ENCODE assay signal across 19 mouse cellular contexts in the genomic region with DNA sequence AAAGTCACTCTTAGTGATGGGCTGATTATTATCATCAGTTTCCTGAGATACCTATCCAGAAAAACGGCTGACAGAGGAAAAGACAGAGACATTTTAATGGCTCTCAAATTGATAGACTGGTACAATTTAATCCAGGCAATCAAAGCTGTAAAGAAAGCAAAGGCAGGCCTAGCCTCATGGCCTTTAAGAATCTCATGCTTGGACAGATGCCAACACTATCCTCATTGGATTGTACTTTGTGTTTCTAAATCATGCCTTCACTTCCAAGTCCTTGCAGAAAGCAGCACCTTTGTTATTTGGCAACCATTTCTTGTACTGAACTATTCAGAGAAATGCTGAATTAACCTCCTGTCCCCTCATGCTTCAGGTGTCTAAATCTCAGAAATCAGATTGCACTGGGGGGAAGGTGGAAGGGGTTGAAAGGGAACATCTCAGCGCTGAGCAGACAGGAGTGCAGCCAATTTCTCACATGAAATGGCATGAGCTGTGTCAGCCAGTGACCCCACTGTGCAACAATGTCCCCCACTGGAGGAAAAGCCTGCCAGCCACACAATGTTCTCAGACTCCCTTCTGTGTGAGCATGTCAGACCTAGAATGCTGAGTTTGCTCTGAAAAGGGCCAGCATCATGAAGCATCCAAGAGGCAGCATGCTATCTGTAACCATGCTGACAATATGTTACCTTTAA.
DNase-seq lines count a peak whose midpoint lies in the region; ATAC-seq lines count a peak whose summit lies in the region.
"Had no signal": no experiment of that assay in that cellular context is flagged by ENCODE, and none has a peak within 500 bp of the region (broad histone marks: within the 10 kb centered on the region; RNA-seq: fewer than 3 reads in every experiment).

No protein-coding gene starts in this region.

- H3K36me3 ChIP-seq in forebrain, embryonic 13.5 days (ENCODE audit: poor library complexity, severe bottlenecking) = no peaks in the 10 kb centered on the region
- no peaks in the 10 kb centered on the region for H3K36me3 ChIP-seq in forebrain, embryonic 10.5 days (replicated peaks)
- H3K36me3 ChIP-seq in midbrain, embryonic 14.5 days (ENCODE audit: control insufficient read depth, insufficient read depth, low read length) = no peaks in the 10 kb centered on the region
- no peaks in the 10 kb centered on the region for H3K36me3 ChIP-seq in midbrain, embryonic 15.5 days (replicated peaks)
- no peaks in the 10 kb centered on the region for H3K36me3 ChIP-seq in neural tube, embryonic 15.5 days
- H3K36me3 ChIP-seq: limb, embryonic 12.5 days had no signal

- WGBS in forebrain, embryonic 13.5 days = 48% methylated on average over 2 of the region's 2 CpGs
- WGBS in forebrain, embryonic 10.5 days = 64% methylated on average over 2 of the region's 2 CpGs
- 51% methylated on average over 2 of the region's 2 CpGs for WGBS in midbrain, embryonic 14.5 days
- 44% methylated on average over 2 of the region's 2 CpGs for WGBS in midbrain, embryonic 15.5 days
- WGBS in neural tube, embryonic 15.5 days = 27% methylated on average over 2 of the region's 2 CpGs

- no peak overlapping the region for H3K4me2 ChIP-seq in forebrain, embryonic 13.5 days
- no peak overlapping the region for H3K4me2 ChIP-seq in midbrain, embryonic 14.5 days (ENCODE audit: low read length)
- H3K4me2 ChIP-seq in midbrain, embryonic 15.5 days = no peak overlapping the region
- H3K4me2 ChIP-seq in neural tube, embryonic 15.5 days = no peak overlapping the region
- H3K4me2 ChIP-seq: limb, embryonic 12.5 days had no signal

- H3K4me1 ChIP-seq in forebrain, embryonic 13.5 days = peaks cover 8% of the 10 kb centered on the region
- H3K4me1 ChIP-seq in forebrain, embryonic 10.5 days = no peaks in the 10 kb centered on the region
- no peaks in the 10 kb centered on the region for H3K4me1 ChIP-seq in midbrain, embryonic 14.5 days (ENCODE audit: control insufficient read depth, insufficient read depth, low read length)
- H3K4me1 ChIP-seq in midbrain, embryonic 15.5 days = no peaks in the 10 kb centered on the region
- H3K4me1 ChIP-seq in neural tube, embryonic 15.5 days = 0 out of 2 replicates have a peak, but pooled peaks cover 3% of the 10 kb centered on the region
- H3K4me1 ChIP-seq: limb, embryonic 12.5 days had no signal

- peak; percentile 50; the same call in 1 of the 2 replicates for ATAC-seq in forebrain, embryonic 13.5 days
- 0 out of 2 replicates have a peak, but pooled peaks have one; percentile 20 for ATAC-seq in midbrain, embryonic 14.5 days (ENCODE audit: low FRiP score, low TSS enrichment)
- no peak; the same call in 1 of the 2 replicates for ATAC-seq in midbrain, embryonic 15.5 days (replicated peaks)
- ATAC-seq in neural tube, embryonic 15.5 days (ENCODE audit: low FRiP score) = peak; percentile 68
- no peak for ATAC-seq in megakaryocyte, adult 5-6 weeks (ENCODE audit: poor library complexity, severe bottlenecking)
- ATAC-seq: intestine, postnatal 0 days had no signal

- H3K4me3 ChIP-seq in forebrain, embryonic 13.5 days = no peak overlapping the region
- H3K4me3 ChIP-seq in forebrain, embryonic 10.5 days = no peak overlapping the region
- no peak overlapping the region for H3K4me3 ChIP-seq in midbrain, embryonic 14.5 days (replicated peaks; ENCODE audit: low read depth, low read length)
- H3K4me3 ChIP-seq in midbrain, embryonic 15.5 days = no peak overlapping the region
- no peak overlapping the region for H3K4me3 ChIP-seq in neural tube, embryonic 15.5 days (replicated peaks)
- H3K4me3 ChIP-seq: erythroblast, embryonic 14.5 days; limb, embryonic 12.5 days had no signal

- H3K9me3 ChIP-seq in forebrain, embryonic 13.5 days (replicated peaks) = no peaks in the 10 kb centered on the region
- H3K9me3 ChIP-seq in forebrain, embryonic 10.5 days = no peaks in the 10 kb centered on the region
- H3K9me3 ChIP-seq in midbrain, embryonic 14.5 days (ENCODE audit: control insufficient read depth, low read length) = no peaks in the 10 kb centered on the region
- H3K9me3 ChIP-seq in midbrain, embryonic 15.5 days = no peaks in the 10 kb centered on the region
- no peaks in the 10 kb centered on the region for H3K9me3 ChIP-seq in neural tube, embryonic 15.5 days (replicated peaks)
- H3K9me3 ChIP-seq: limb, embryonic 12.5 days had no signal

- H3K9ac ChIP-seq in forebrain, embryonic 13.5 days = no peak overlapping the region
- no peak overlapping the region for H3K9ac ChIP-seq in midbrain, embryonic 14.5 days (replicated peaks; ENCODE audit: low read length)
- H3K9ac ChIP-seq in midbrain, embryonic 15.5 days = no peak overlapping the region
- H3K9ac ChIP-seq in neural tube, embryonic 15.5 days (replicated peaks) = no peak overlapping the region
- H3K9ac ChIP-seq: limb, embryonic 12.5 days had no signal

- H3K27ac ChIP-seq in forebrain, embryonic 13.5 days = no peak overlapping the region
- no peak overlapping the region for H3K27ac ChIP-seq in forebrain, embryonic 10.5 days
- no peak overlapping the region for H3K27ac ChIP-seq in midbrain, embryonic 14.5 days (replicated peaks; ENCODE audit: low read depth, low read length)
- H3K27ac ChIP-seq in midbrain, embryonic 15.5 days = no peak overlapping the region
- H3K27ac ChIP-seq in neural tube, embryonic 15.5 days (replicated peaks) = no peak overlapping the region
- H3K27ac ChIP-seq: limb, embryonic 12.5 days had no signal

- DNase-seq in forebrain, embryonic 10.5 days (ENCODE audit: extremely low spot score, low spot score) = no peak
- peak; percentile 56 for DNase-seq in midbrain, embryonic 14.5 days
- peak; percentile 34 for DNase-seq in cerebellum, adult 9-11 months
- no peak for DNase-seq in embryo, embryonic 10.5 days (ENCODE audit: low spot score)
- DNase-seq: embryo, embryonic 11 days; gastrocnemius, postnatal 10 days; heart, postnatal 14 days; kidney, postnatal 14 days; layer of hippocampus, postnatal 36 days; lung, postnatal 36 days; right cerebral cortex, postnatal 25 days; thymus, postnatal 25 days had no signal

- H3K27me3 ChIP-seq in forebrain, embryonic 13.5 days = no peaks in the 10 kb centered on the region
- no peaks in the 10 kb centered on the region for H3K27me3 ChIP-seq in forebrain, embryonic 10.5 days (ENCODE audit: poor library complexity, severe bottlenecking)
- H3K27me3 ChIP-seq in midbrain, embryonic 14.5 days (ENCODE audit: control insufficient read depth, insufficient read depth, low read length) = no peaks in the 10 kb centered on the region
- H3K27me3 ChIP-seq in midbrain, embryonic 15.5 days (replicated peaks) = no peaks in the 10 kb centered on the region
- H3K27me3 ChIP-seq in neural tube, embryonic 15.5 days (replicated peaks) = no peaks in the 10 kb centered on the region
- H3K27me3 ChIP-seq: limb, embryonic 12.5 days had no signal

Comparison
In these comparisons a context has a peak if more than half of its experiments do, and no peak if none do; other contexts are left out.
1. ATAC-seq: peak in forebrain, embryonic 13.5 days (single experiment), midbrain, embryonic 14.5 days (single experiment) and neural tube, embryonic 15.5 days (single experiment); none in midbrain, embryonic 15.5 days (single experiment) and megakaryocyte, adult 5-6 weeks (single experiment).
2. DNase-seq: peak in midbrain, embryonic 14.5 days (single experiment) and cerebellum, adult 9-11 months (single experiment); none in forebrain, embryonic 10.5 days (single experiment) and embryo, embryonic 10.5 days (single experiment).